In the genomic region with DNA sequence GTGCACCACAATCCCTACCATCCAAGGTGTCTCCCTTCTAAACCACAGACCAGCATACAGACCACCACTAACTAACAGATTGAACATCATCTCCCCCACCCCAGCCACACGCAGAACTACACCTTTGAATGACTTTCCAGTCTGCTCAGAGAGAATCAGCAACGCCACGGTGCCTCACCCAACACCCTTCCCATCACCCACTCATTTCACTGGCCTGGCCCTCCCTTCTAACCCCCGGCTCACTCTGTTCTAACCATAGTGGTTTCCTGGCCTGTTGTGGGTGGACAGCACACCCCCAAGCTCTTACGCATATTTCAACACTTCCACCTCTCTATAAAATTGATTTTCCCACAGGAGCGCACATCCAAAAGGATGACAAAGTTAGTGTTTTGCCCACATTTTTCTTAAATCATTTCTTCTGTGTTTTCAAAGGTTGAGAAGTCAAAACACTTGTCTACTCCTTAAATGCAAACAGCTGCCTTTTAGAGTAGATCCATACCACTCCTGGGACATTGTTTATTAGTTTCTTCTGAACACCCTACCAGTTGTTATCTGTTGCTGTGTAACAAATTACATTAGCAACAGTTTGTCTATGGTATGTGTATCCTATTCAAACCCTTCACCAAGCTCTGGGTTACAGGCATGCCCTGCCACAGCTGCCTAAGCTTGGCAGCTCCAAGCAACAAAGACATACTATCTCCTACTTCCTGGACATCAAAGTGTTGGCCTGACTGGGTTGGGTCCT, we compare ENCODE assay signal across 28 mouse cellular contexts.
DNase-seq lines count a peak whose midpoint lies in the region; ATAC-seq lines count a peak whose summit lies in the region.
"Had no signal": no experiment of that assay in that cellular context is flagged by ENCODE, and none has a peak within 500 bp of the region (broad histone marks: within the 10 kb centered on the region; RNA-seq: fewer than 3 reads in every experiment).

No protein-coding gene starts in this region.

- H3K36me3 ChIP-seq in limb, embryonic 12.5 days: no peaks in the 10 kb centered on the region
- no peaks in the 10 kb centered on the region for H3K36me3 ChIP-seq in limb, embryonic 10.5 days
- no peaks in the 10 kb centered on the region for H3K36me3 ChIP-seq in limb, embryonic 13.5 days
- no peaks in the 10 kb centered on the region for H3K36me3 ChIP-seq in hindbrain, embryonic 12.5 days
- H3K36me3 ChIP-seq: heart, embryonic 15.5 days; intestine, embryonic 15.5 days; midbrain, embryonic 12.5 days; neural tube, embryonic 12.5 days had no signal

- no peaks in the 10 kb centered on the region for H3K27me3 ChIP-seq in limb, embryonic 12.5 days
- no peaks in the 10 kb centered on the region for H3K27me3 ChIP-seq in limb, embryonic 10.5 days (ENCODE audit: low read depth, poor library complexity, severe bottlenecking)
- no peaks in the 10 kb centered on the region for H3K27me3 ChIP-seq in limb, embryonic 13.5 days
- no peaks in the 10 kb centered on the region for H3K27me3 ChIP-seq in hindbrain, embryonic 12.5 days
- H3K27me3 ChIP-seq: heart, embryonic 15.5 days; intestine, embryonic 15.5 days; midbrain, embryonic 12.5 days; neural tube, embryonic 12.5 days had no signal

- no peak overlapping the region for H3K9ac ChIP-seq in limb, embryonic 12.5 days (replicated peaks)
- no peak overlapping the region for H3K9ac ChIP-seq in limb, embryonic 13.5 days
- no peak overlapping the region for H3K9ac ChIP-seq in hindbrain, embryonic 12.5 days
- H3K9ac ChIP-seq: heart, embryonic 15.5 days; intestine, embryonic 15.5 days; midbrain, embryonic 12.5 days; neural tube, embryonic 12.5 days had no signal

- no peak overlapping the region for H3K27ac ChIP-seq in limb, embryonic 12.5 days
- no peak overlapping the region for H3K27ac ChIP-seq in limb, embryonic 10.5 days
- no peak overlapping the region for H3K27ac ChIP-seq in limb, embryonic 13.5 days
- no peak overlapping the region for H3K27ac ChIP-seq in hindbrain, embryonic 12.5 days
- H3K27ac ChIP-seq: heart, embryonic 15.5 days; hindbrain, postnatal 0 days; intestine, embryonic 15.5 days; midbrain, embryonic 12.5 days; neural tube, embryonic 12.5 days; stomach, postnatal 0 days had no signal

- 79% methylated on average over 6 of the region's 6 CpGs for WGBS in limb, embryonic 12.5 days
- 92% methylated on average over 6 of the region's 6 CpGs for WGBS in limb, embryonic 10.5 days
- 62% methylated on average over 6 of the region's 6 CpGs for WGBS in limb, embryonic 13.5 days
- WGBS in hindbrain, embryonic 12.5 days: 85% methylated on average over 6 of the region's 6 CpGs

- H3K4me3 ChIP-seq in limb, embryonic 12.5 days (replicated peaks): no peak overlapping the region
- no peak overlapping the region for H3K4me3 ChIP-seq in limb, embryonic 10.5 days
- H3K4me3 ChIP-seq in limb, embryonic 13.5 days: no peak overlapping the region
- no peak overlapping the region for H3K4me3 ChIP-seq in hindbrain, embryonic 12.5 days
- H3K4me3 ChIP-seq: heart, embryonic 15.5 days; intestine, embryonic 15.5 days; megakaryocyte, embryonic 14.5 days; midbrain, embryonic 12.5 days; myocyte; neural tube, embryonic 12.5 days had no signal

- H3K4me1 ChIP-seq in limb, embryonic 12.5 days (replicated peaks): peaks cover 1% of the 10 kb centered on the region; the same call in 1 of the 2 replicates
- H3K4me1 ChIP-seq in limb, embryonic 10.5 days: peaks cover 3% of the 10 kb centered on the region; the same call in 1 of the 2 replicates
- peaks cover 20% of the 10 kb centered on the region for H3K4me1 ChIP-seq in limb, embryonic 13.5 days
- H3K4me1 ChIP-seq in hindbrain, embryonic 12.5 days: no peaks in the 10 kb centered on the region
- H3K4me1 ChIP-seq: midbrain, embryonic 12.5 days; neural tube, embryonic 12.5 days had no signal

- DNase-seq in limb, embryonic 10.5 days (ENCODE audit: low spot score): no peak
- no peak for DNase-seq in testis, postnatal 10 days (ENCODE audit: low spot score)
- DNase-seq in adrenal gland, adult 2 months: no peak
- DNase-seq: adrenal gland, adult 8-10 months; B cell, adult 2 months; cerebellum, adult 8-10 months; cerebellum, postnatal 36 days; kidney, adult 2 months; kidney, postnatal 4 days; lung, postnatal 10 days; right cerebral cortex, postnatal 4 days; thymus, adult 2 months; thymus, postnatal 36 days had no signal

- ATAC-seq in limb, embryonic 12.5 days (ENCODE audit: insufficient number of reproducible peaks, insufficient read depth, low FRiP score, low TSS enrichment, low read depth): peak; percentile 64
- peak; percentile 58 for ATAC-seq in common myeloid progenitor, adult 5-6 weeks (replicated peaks; ENCODE audit: low read depth, poor library complexity, severe bottlenecking)
- ATAC-seq in limb, embryonic 13.5 days (ENCODE audit: low FRiP score, low read depth): peak; percentile 74
- no peak for ATAC-seq in hindbrain, embryonic 12.5 days (ENCODE audit: low FRiP score)
- ATAC-seq: activated CD4-positive, CD25-positive, alpha-beta regulatory T cell, adult 4 months; forebrain, embryonic 16.5 days; hindbrain, postnatal 0 days; intestine, embryonic 15.5 days had no signal

- H3K4me2 ChIP-seq in limb, embryonic 12.5 days: no peak overlapping the region
- no peak overlapping the region for H3K4me2 ChIP-seq in limb, embryonic 13.5 days (replicated peaks)
- no peak overlapping the region for H3K4me2 ChIP-seq in hindbrain, embryonic 12.5 days (replicated peaks)
- H3K4me2 ChIP-seq: heart, embryonic 15.5 days; intestine, embryonic 15.5 days; liver, embryonic 11.5 days; midbrain, embryonic 12.5 days; neural tube, embryonic 12.5 days had no signal

- no peaks in the 10 kb centered on the region for H3K9me3 ChIP-seq in limb, embryonic 12.5 days
- H3K9me3 ChIP-seq in limb, embryonic 10.5 days (replicated peaks): no peaks in the 10 kb centered on the region
- H3K9me3 ChIP-seq in limb, embryonic 13.5 days: no peaks in the 10 kb centered on the region
- H3K9me3 ChIP-seq in hindbrain, embryonic 12.5 days (replicated peaks): no peaks in the 10 kb centered on the region
- H3K9me3 ChIP-seq: heart, embryonic 15.5 days; intestine, embryonic 15.5 days; midbrain, embryonic 12.5 days; neural tube, embryonic 12.5 days had no signal
